Mouse (Mus musculus) liver, adult 2 months (tissue): ENCODE data around the gene Gm10234. TPM values are rescaled to one million over a fixed set of nuclear protein-coding genes. Genes with fewer than 3 reads are reported as not detected.

ENCODE experiments used
- DNase-seq: peaks from one replicate; pipeline ENCODE4 v3.0.0-alpha.2; 2011; ENCODE audit warnings: low read depth, low spot score; ENCODE audit errors: extremely low read depth
- H3K27ac ChIP-seq: fragments of 200-500 bp; replicated peaks from 2 replicates; pipeline ENCODE4 v1.5.1; 2012; ENCODE audit warnings: low read depth, mild to moderate bottlenecking, control low read depth, inconsistent platforms, low read length; ENCODE audit not compliant: insufficient read depth
- H3K27me3 ChIP-seq: fragments of 200-500 bp; 2 replicates; pipeline ENCODE4 v1.6.1; 2012; ENCODE audit warnings: mild to moderate bottlenecking, moderate library complexity, low read length, inconsistent platforms; ENCODE audit not compliant: control insufficient read depth, insufficient read depth
- H3K36me3 ChIP-seq: fragments of 200-500 bp; 2 replicates; pipeline ENCODE4 v1.6.1; 2012; ENCODE audit warnings: low read length, inconsistent platforms; ENCODE audit not compliant: control insufficient read depth, insufficient read depth
- H3K4me1 ChIP-seq: fragments of 200-500 bp; 2 replicates; pipeline ENCODE4 v1.6.1; 2011; ENCODE audit warnings: low read length; ENCODE audit not compliant: control insufficient read depth, insufficient read depth
- H3K4me3 ChIP-seq: fragments of 200-500 bp; 2 replicates; pipeline ENCODE4 v1.5.1; 2011; ENCODE audit warnings: low read depth, mild to moderate bottlenecking, control low read depth, low read length, moderate library complexity; ENCODE audit not compliant: insufficient read depth
- H3K79me2 ChIP-seq: fragments of 200-500 bp; 2 replicates; pipeline ENCODE4 v1.6.1; 2012; ENCODE audit warnings: inconsistent platforms, mild to moderate bottlenecking, low read length, moderate library complexity; ENCODE audit not compliant: control insufficient read depth, insufficient read depth
- H3K9ac ChIP-seq: fragments of 200-500 bp; 2 replicates; pipeline ENCODE4 v1.6.1; 2012; ENCODE audit warnings: low read depth, mild to moderate bottlenecking, control low read depth, inconsistent platforms, low read length
- CTCF ChIP-seq: fragments of 200-500 bp; IDR thresholded peaks from 2 replicates; pipeline ENCODE4 v1.5.1; 2011; ENCODE audit warnings: low read depth, low read length, control low read depth
- POLR2A ChIP-seq: fragments of 200-500 bp; IDR thresholded peaks from 2 replicates; pipeline ENCODE4 v1.6.1; 2011; ENCODE audit warnings: low read length, control low read depth; ENCODE audit not compliant: insufficient read depth; ENCODE audit errors: extremely low read depth
- WGBS: fragments of 180-500 bp; shearing (Covaris S2); methylation state at CpG from one replicate; pipeline ENCODE4 v1.1.7; 2018; 5-methylcytosine and 5-hydroxymethylcytosine counted together
- polyA plus RNA-seq: library from polyadenylated mRNA; depleted of rRNA; stranded (reverse); fragments of >200 nt; gene quantifications from 2 replicates; pipeline ENCODE4 v1.2.3, GENCODE M21; 2012; rRNA removed
- total RNA-seq: library from RNA; depleted of rRNA; stranded (reverse); fragments of >200 nt; gene quantifications from 2 replicates; pipeline ENCODE4 v1.2.3, GENCODE M21; 2014; rRNA removed

The Gm10234 gene
- total RNA-seq (not detected in 2 replicates), polyA plus RNA-seq (not detected in 2 replicates)

DNA sequence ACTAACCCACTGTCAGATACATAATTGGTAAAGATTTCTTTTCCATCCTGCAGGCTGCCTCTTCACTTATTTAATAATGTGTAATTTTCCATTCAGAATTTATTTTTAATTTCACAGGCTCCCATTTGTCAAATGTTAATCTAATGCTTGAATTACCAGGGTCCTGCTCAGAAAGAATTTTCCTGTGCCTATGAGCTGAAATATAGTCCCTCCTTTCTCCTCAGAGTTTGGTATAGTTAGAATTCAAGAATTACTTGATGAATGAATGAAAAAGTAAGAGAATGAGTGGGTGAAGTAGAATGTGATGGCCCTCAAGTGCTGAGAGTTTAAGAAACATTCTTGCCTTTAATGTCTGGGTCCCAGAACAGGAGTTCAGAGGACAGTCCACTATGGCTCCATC is at the start of gene Gm10234:
Gm10234 (plus strand) TSS at position 301 of the 400 bp plus-strand sequence.
- Histone ChIP-seq H3K9ac (no peak within 1 kb of the TSS), H3K4me3 (no peak within 1 kb of the TSS), H3K27me3 (peaks cover 3% of the 10 kb centered on the region; the same call in 1 of the 2 replicates), H3K4me1 (no peaks in the 10 kb centered on the region), H3K36me3 (no peaks in the 10 kb centered on the region), H3K27ac (no peak within 1 kb of the TSS), H3K79me2 (no peaks in the 10 kb centered on the region)
- no peak for DNase-seq
- TF ChIP-seq POLR2A (no peak), CTCF (no peak)

DNA sequence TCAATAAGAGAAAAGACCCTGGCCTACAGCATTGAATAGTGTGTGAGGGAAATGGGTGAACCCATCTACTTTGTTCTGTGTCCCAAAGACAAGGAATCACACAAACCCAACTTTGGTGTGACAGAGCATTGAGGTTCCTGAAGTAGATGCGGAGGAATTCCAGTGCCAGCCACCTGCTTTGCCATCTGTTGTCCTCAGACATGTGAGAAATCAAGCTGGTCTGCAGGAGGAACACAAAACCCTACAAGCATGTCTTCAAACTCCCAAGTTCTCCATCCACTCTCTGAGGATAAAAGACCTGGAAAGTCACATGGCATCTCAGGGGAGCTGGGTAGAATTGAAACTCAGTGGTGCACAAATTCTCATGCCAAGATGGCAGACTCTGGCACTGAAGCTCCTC is 44.3 kb upstream of the Gm10234 start:
- Histone ChIP-seq H3K27ac (no peak overlapping the region), H3K79me2 (no peaks in the 10 kb centered on the region), H3K9ac (no peak overlapping the region), H3K27me3 (no peaks in the 10 kb centered on the region), H3K4me1 (no peaks in the 10 kb centered on the region), H3K4me3 (no peak overlapping the region), H3K36me3 (no peaks in the 10 kb centered on the region)
- TF ChIP-seq CTCF (no peak), POLR2A (no peak)
- WGBS, result 91% methylated on average over 1 of the region's 1 CpGs
- DNase-seq, result no peak

- DNase-seq, result no peak
- Histone ChIP-seq H3K4me3 (no peak overlapping the region), H3K27me3 (no peaks in the 10 kb centered on the region), H3K27ac (no peak overlapping the region), H3K4me1 (no peaks in the 10 kb centered on the region), H3K79me2 (no peaks in the 10 kb centered on the region), H3K36me3 (no peaks in the 10 kb centered on the region), H3K9ac (no peak overlapping the region)
- WGBS, result 79% methylated on average over 4 of the region's 4 CpGs
- TF ChIP-seq POLR2A, result no peak
- TF ChIP-seq CTCF, result no peak
Observed at GRCm38 (mm10) chr6:95296025-95296424, 25.9 kb upstream of the Gm10234 start.

GRCm38 (mm10) chr6:95298387-95298786 is 23.5 kb upstream of the Gm10234 start:
- Histone ChIP-seq H3K79me2 (no peaks in the 10 kb centered on the region), H3K4me3 (no peak overlapping the region), H3K27me3 (no peaks in the 10 kb centered on the region), H3K4me1 (no peaks in the 10 kb centered on the region), H3K27ac (no peak overlapping the region), H3K36me3 (no peaks in the 10 kb centered on the region), H3K9ac (no peak overlapping the region)
- TF ChIP-seq POLR2A (no peak), CTCF (no peak)
- 71% methylated on average over 3 of the region's 3 CpGs for WGBS
- no peak for DNase-seq

GRCm38 (mm10) chr6:95300658-95301057 is 21.3 kb upstream of the Gm10234 start:
- no peaks in the 10 kb centered on the region for H3K36me3 ChIP-seq
- TF ChIP-seq CTCF, result no peak
- no peak for TF ChIP-seq POLR2A
- WGBS, result 55% methylated on average over 2 of the region's 2 CpGs
- no peaks in the 10 kb centered on the region for H3K27me3 ChIP-seq
- H3K4me3 ChIP-seq, result no peak overlapping the region
- H3K9ac ChIP-seq, result no peak overlapping the region
- no peak overlapping the region for H3K27ac ChIP-seq
- DNase-seq, result no peak
- no peaks in the 10 kb centered on the region for H3K79me2 ChIP-seq
- H3K4me1 ChIP-seq, result no peaks in the 10 kb centered on the region

- H3K27ac ChIP-seq, result no peak overlapping the region
- no peaks in the 10 kb centered on the region for H3K36me3 ChIP-seq
- no peak for DNase-seq
- H3K79me2 ChIP-seq, result no peaks in the 10 kb centered on the region
- TF ChIP-seq POLR2A, result no peak
- TF ChIP-seq CTCF, result no peak
- H3K4me1 ChIP-seq, result no peaks in the 10 kb centered on the region
- no peaks in the 10 kb centered on the region for H3K27me3 ChIP-seq
- 80% methylated on average over 5 of the region's 5 CpGs for WGBS
- H3K9ac ChIP-seq, result no peak overlapping the region
- no peak overlapping the region for H3K4me3 ChIP-seq
Observed at GRCm38 (mm10) chr6:95331191-95331590, 9.3 kb downstream of the Gm10234 start.
